Mouse (Mus musculus): ENCODE data around the gene Sugp1. TPM values are rescaled to one million over a fixed set of nuclear protein-coding genes. Genes with fewer than 3 reads are reported as not detected.
A peak's percentile ranks its signal among the peaks of the same experiment; 100 is the strongest.

Sugp1 gene
- polyA plus RNA-seq (2012; fragmentation: generic; extraction: Trizol) = 38.4 TPM

GRCm38 (mm10) chr8:70042583-70043455, at the start of gene Sugp1, which contains the start of gene Mau2:
Sugp1 (plus strand) TSS chr8:70042813.
Mau2 (minus strand) TSS chr8:70042734.
- TF ChIP-seq POLR2AphosphoS2 (IDR thresholded peaks at IDR 0.05; ENCODE audit: insufficient read length, low read depth) (peak; percentile 71), E2F4 (IDR thresholded peaks at IDR 0.05; ENCODE audit: insufficient read depth) (no peak), USF1 (IDR thresholded peaks at IDR 0.05; ENCODE audit: low read depth) (no peak), MYOD1 (IDR thresholded peaks at IDR 0.05; ENCODE audit: control insufficient read depth in 1 of 3, insufficient read length in 2 of 3, low read depth in 2 of 3) (peak in 1 of 3 experiments; percentile 23), CEBPB (IDR thresholded peaks at IDR 0.05; ENCODE audit: insufficient read depth, poor library complexity, severe bottlenecking) (no peak), TCF3 (IDR thresholded peaks at IDR 0.05; ENCODE audit: insufficient read length, low read depth) (no peak), POLR2A (IDR thresholded peaks at IDR 0.05; ENCODE audit: insufficient read length, low read depth) (peak; percentile 87), MAX (IDR thresholded peaks at IDR 0.05; ENCODE audit: low read depth) (no peak), SRF (IDR thresholded peaks at IDR 0.05; ENCODE audit: control insufficient read depth, insufficient read length, low read depth) (peak; percentile 54), MYOG (IDR thresholded peaks at IDR 0.05; ENCODE audit: control insufficient read depth in 1 of 3, insufficient read depth in 1 of 3, insufficient read length in 2 of 3, low read depth in 2 of 3) (peak in 1 of 3 experiments; percentile 15), TCF12 (IDR thresholded peaks at IDR 0.05; ENCODE audit: insufficient read depth, poor library complexity, severe bottlenecking) (no peak), REST (IDR thresholded peaks at IDR 0.05; ENCODE audit: insufficient read depth, insufficient read length) (no peak)
- no peaks in the 10 kb centered on the region for H3K36me3 ChIP-seq (ENCODE audit: control insufficient read depth, insufficient read depth)
- no peaks in the 10 kb centered on the region for H3K27me3 ChIP-seq (ENCODE audit: control insufficient read depth, insufficient read depth, insufficient read length)
- H3ac ChIP-seq (ENCODE audit: control insufficient read depth, insufficient read length) = peak within 1 kb of the TSS; percentile 54
- H3K79me2 ChIP-seq (ENCODE audit: control insufficient read depth, insufficient read depth) = peaks cover 91% of the 10 kb centered on the region
- H3K4me3 ChIP-seq = peak within 1 kb of the TSS; percentile 89
- peak within 1 kb of the TSS; percentile 99 for H3K4me2 ChIP-seq (ENCODE audit: low read depth)

- H3ac ChIP-seq (ENCODE audit: control insufficient read depth, insufficient read length) = peak overlapping the region; percentile 19
- peak overlapping the region; percentile 42 for H3K4me3 ChIP-seq
- TF ChIP-seq E2F4 (IDR thresholded peaks at IDR 0.05; ENCODE audit: insufficient read depth) (no peak), TCF12 (IDR thresholded peaks at IDR 0.05; ENCODE audit: insufficient read depth, poor library complexity, severe bottlenecking) (no peak), MAX (IDR thresholded peaks at IDR 0.05; ENCODE audit: low read depth) (no peak), MYOD1 (IDR thresholded peaks at IDR 0.05; ENCODE audit: control insufficient read depth in 1 of 3, insufficient read length in 2 of 3, low read depth in 2 of 3) (no peak), POLR2A (IDR thresholded peaks at IDR 0.05; ENCODE audit: insufficient read length, low read depth) (no peak), REST (IDR thresholded peaks at IDR 0.05; ENCODE audit: insufficient read depth, insufficient read length) (no peak), TCF3 (IDR thresholded peaks at IDR 0.05; ENCODE audit: insufficient read length, low read depth) (no peak), MYOG (IDR thresholded peaks at IDR 0.05; ENCODE audit: control insufficient read depth in 1 of 3, insufficient read depth in 1 of 3, insufficient read length in 2 of 3, low read depth in 2 of 3) (no peak), SRF (IDR thresholded peaks at IDR 0.05; ENCODE audit: control insufficient read depth, insufficient read length, low read depth) (no peak), POLR2AphosphoS2 (IDR thresholded peaks at IDR 0.05; ENCODE audit: insufficient read length, low read depth) (no peak)
Observed at GRCm38 (mm10) chr8:69995422-69995775, 47.2 kb upstream of the Sugp1 start.

GRCm38 (mm10) chr8:69995776-69996588, 46.6 kb upstream of the Sugp1 start, which contains the start of gene Gatad2a:
Gatad2a (minus strand) TSS chr8:69996384.
- Histone ChIP-seq H3K4me2 (ENCODE audit: low read depth) (peak within 1 kb of the TSS; percentile 92), H3K79me2 (ENCODE audit: control insufficient read depth, insufficient read depth) (peaks cover 33% of the 10 kb centered on the region), H3K27me3 (ENCODE audit: control insufficient read depth, insufficient read depth, insufficient read length) (no peaks in the 10 kb centered on the region), H3ac (ENCODE audit: control insufficient read depth, insufficient read length) (peak within 1 kb of the TSS; percentile 19), H3K36me3 (ENCODE audit: control insufficient read depth, insufficient read depth) (no peaks in the 10 kb centered on the region), H3K4me3 (peak within 1 kb of the TSS; percentile 42)
- no peak for TF ChIP-seq MAX (IDR thresholded peaks at IDR 0.05; ENCODE audit: low read depth)
- TF ChIP-seq CEBPB (IDR thresholded peaks at IDR 0.05; ENCODE audit: insufficient read depth, poor library complexity, severe bottlenecking) = no peak
- peak; percentile 55 for TF ChIP-seq E2F4 (IDR thresholded peaks at IDR 0.05; ENCODE audit: insufficient read depth)
- peak; percentile 67 for TF ChIP-seq POLR2A (IDR thresholded peaks at IDR 0.05; ENCODE audit: insufficient read length, low read depth)
- TF ChIP-seq MYOG (IDR thresholded peaks at IDR 0.05; ENCODE audit: control insufficient read depth in 1 of 3, insufficient read depth in 1 of 3, insufficient read length in 2 of 3, low read depth in 2 of 3) = peak in 1 of 3 experiments; percentile 2
- no peak for TF ChIP-seq TCF12 (IDR thresholded peaks at IDR 0.05; ENCODE audit: insufficient read depth, poor library complexity, severe bottlenecking)

More at GRCm38 (mm10) chr8:69995422-69995775, 47.2 kb upstream of the Sugp1 start:
- H3K4me2 ChIP-seq (ENCODE audit: low read depth) = peak overlapping the region; percentile 92
- H3K36me3 ChIP-seq (ENCODE audit: control insufficient read depth, insufficient read depth) = no peaks in the 10 kb centered on the region
- no peaks in the 10 kb centered on the region for H3K27me3 ChIP-seq (ENCODE audit: control insufficient read depth, insufficient read depth, insufficient read length)
- H3K79me2 ChIP-seq (ENCODE audit: control insufficient read depth, insufficient read depth) = peaks cover 39% of the 10 kb centered on the region

- H3ac ChIP-seq (ENCODE audit: control insufficient read depth, insufficient read length) = peak overlapping the region; percentile 19
- peak overlapping the region; percentile 74 for H3K4me2 ChIP-seq (ENCODE audit: low read depth)
- peak overlapping the region; percentile 42 for H3K4me3 ChIP-seq
- no peaks in the 10 kb centered on the region for H3K36me3 ChIP-seq (ENCODE audit: control insufficient read depth, insufficient read depth)
- TF ChIP-seq USF1 (IDR thresholded peaks at IDR 0.05; ENCODE audit: low read depth) (no peak), POLR2AphosphoS2 (IDR thresholded peaks at IDR 0.05; ENCODE audit: insufficient read length, low read depth) (peak; percentile 82), MAX (IDR thresholded peaks at IDR 0.05; ENCODE audit: low read depth) (no peak), MYOG (IDR thresholded peaks at IDR 0.05; ENCODE audit: control insufficient read depth in 1 of 3, insufficient read depth in 1 of 3, insufficient read length in 2 of 3, low read depth in 2 of 3) (peak in 2 of 3 experiments; percentile 23 to 55), MYOD1 (IDR thresholded peaks at IDR 0.05; ENCODE audit: control insufficient read depth in 1 of 3, insufficient read length in 2 of 3, low read depth in 2 of 3) (peak in 2 of 3 experiments; percentile 23 to 52), POLR2A (IDR thresholded peaks at IDR 0.05; ENCODE audit: insufficient read length, low read depth) (peak; percentile 81)
- peaks cover 26% of the 10 kb centered on the region for H3K79me2 ChIP-seq (ENCODE audit: control insufficient read depth, insufficient read depth)
- no peaks in the 10 kb centered on the region for H3K27me3 ChIP-seq (ENCODE audit: control insufficient read depth, insufficient read depth, insufficient read length)
Observed at GRCm38 (mm10) chr8:69996589-69997285, 45.9 kb upstream of the Sugp1 start.
